Mouse (Mus musculus) intestine, embryonic 15.5 days (tissue): ENCODE data around the gene 1700047I17Rik2. TPM values are rescaled to one million over a fixed set of nuclear protein-coding genes. Genes with fewer than 3 reads are reported as not detected.
"Not testable (repeated sequence)": the region's sequence is repeated elsewhere in the genome, so short reads cannot be mapped to it uniquely, and the experiment has no call there.

Source experiments
- ATAC-seq: fragments of 200-750 bp; cut with Nextera tagmentation; 2 replicates; pipeline ENCODE4 v1.8.0; 2017; ENCODE audit warnings: moderate TSS enrichment, moderate library complexity
- H3K27ac ChIP-seq: fragments of 300-500 bp; sonication (generic); 2 replicates; pipeline ENCODE4 v1.5.1; 2015; ENCODE audit warnings: mild to moderate bottlenecking, inconsistent platforms
- H3K27me3 ChIP-seq: fragments of 300-500 bp; sonication (generic); replicated peaks from 2 replicates; pipeline ENCODE4 v1.6.1; 2015; ENCODE audit warnings: inconsistent platforms
- H3K36me3 ChIP-seq: fragments of 300-500 bp; sonication (generic); 2 replicates; pipeline ENCODE4 v1.6.1; 2015; ENCODE audit warnings: inconsistent platforms
- H3K4me1 ChIP-seq: fragments of 300-500 bp; sonication (generic); replicated peaks from 2 replicates; pipeline ENCODE4 v1.6.1; 2015; ENCODE audit warnings: inconsistent platforms
- H3K4me2 ChIP-seq: fragments of 300-500 bp; sonication (generic); replicated peaks from 2 replicates; pipeline ENCODE4 v1.6.1; 2015; ENCODE audit warnings: mild to moderate bottlenecking, inconsistent platforms
- H3K4me3 ChIP-seq: fragments of 300-500 bp; sonication (generic); replicated peaks from 2 replicates; pipeline ENCODE4 v1.5.1; 2015; ENCODE audit warnings: inconsistent platforms
- H3K9ac ChIP-seq: fragments of 300-500 bp; sonication (generic); 2 replicates; pipeline ENCODE4 v1.6.1; 2015; ENCODE audit warnings: inconsistent platforms
- H3K9me3 ChIP-seq: fragments of 300-500 bp; sonication (generic); 2 replicates; pipeline ENCODE4 v1.6.1; 2016; ENCODE audit warnings: inconsistent platforms
- WGBS: fragments of 180-500 bp; shearing (Covaris S2); methylation state at CpG from one replicate; pipeline ENCODE4 v1.1.7; 2015; 5-methylcytosine and 5-hydroxymethylcytosine counted together
- polyA plus RNA-seq: library from polyadenylated mRNA; unstranded; fragments of >200 nt; fragmentation: Nextera tagmentation; extraction: Ambion mirVana; gene quantifications from 2 replicates; pipeline ENCODE4 v1.2.1, GENCODE M21; 2015

Gene 1700047I17Rik2
- polyA plus RNA-seq, 1 experiment from 2014 or later: not detected

DNA sequence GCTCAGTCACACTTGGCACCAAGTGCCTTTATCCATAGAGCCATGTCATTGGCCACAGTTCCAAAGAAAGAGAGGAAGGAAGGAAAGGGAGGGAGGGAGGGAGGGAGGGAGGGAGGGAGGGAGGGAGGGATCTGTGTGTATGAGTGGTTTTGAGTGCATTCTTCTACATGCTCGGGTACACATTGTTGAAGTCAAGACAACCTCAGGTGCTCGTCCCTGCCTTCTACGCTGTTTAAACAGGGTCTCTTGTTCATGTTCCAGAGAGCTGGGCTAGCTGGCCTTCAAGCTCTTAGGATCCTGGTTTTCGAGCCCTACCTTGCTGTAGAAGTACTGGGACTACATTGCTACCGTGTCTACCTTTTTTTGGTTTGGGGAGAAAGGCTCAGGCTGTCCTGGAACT, 64.0 kb downstream of the 1700047I17Rik2 start:
- H3K27me3 ChIP-seq, H3K27ac ChIP-seq, H3K4me3 ChIP-seq, H3K9ac ChIP-seq, H3K4me1 ChIP-seq, H3K36me3 ChIP-seq, H3K4me2 ChIP-seq, ATAC-seq, H3K9me3 ChIP-seq: not testable (repeated sequence)
- WGBS: no CpG with 5 or more reads among the region's 5 CpGs

Other genes with a start within 250 kb of the 1700047I17Rik2 start
- gene Gm20403, start 213.1 kb upstream of the 1700047I17Rik2 start, polyA plus RNA-seq: not detected in 2 replicates
- 21.3 and 29.1 TPM in 2 replicates for gene Baz1a, start 185.2 kb upstream of the 1700047I17Rik2 start, polyA plus RNA-seq
- 30.7 and 31.9 TPM in 2 replicates for gene 2700097O09Rik, start 119.5 kb upstream of the 1700047I17Rik2 start, polyA plus RNA-seq
- gene Srp54a, start 119.3 kb upstream of the 1700047I17Rik2 start, polyA plus RNA-seq: 157 and 171 TPM in 2 replicates
- gene Fam177a, start 75.1 kb upstream of the 1700047I17Rik2 start, polyA plus RNA-seq: 21.7 and 22.2 TPM in 2 replicates
- 53.0 and 53.5 TPM in 2 replicates for gene Srp54b, start 44.5 kb upstream of the 1700047I17Rik2 start, polyA plus RNA-seq
- 64.8 and 77.5 TPM in 2 replicates for gene Srp54c, start 30.6 kb downstream of the 1700047I17Rik2 start, polyA plus RNA-seq
- 19.3 and 19.5 TPM in 2 replicates for gene 1110008L16Rik, start 100.0 kb downstream of the 1700047I17Rik2 start, polyA plus RNA-seq
- 10.9 and 11.3 TPM in 2 replicates for gene Ppp2r3c, start 103.4 kb downstream of the 1700047I17Rik2 start, polyA plus RNA-seq
- gene Psma6, start 184.6 kb downstream of the 1700047I17Rik2 start, polyA plus RNA-seq: 413 and 421 TPM in 2 replicates